Mouse (Mus musculus) forebrain, embryonic 15.5 days (tissue): ENCODE measurements around the gene Hrnr. TPM values are rescaled to one million over a fixed set of nuclear protein-coding genes. Genes with fewer than 3 reads are reported as not detected.
A peak's percentile ranks its signal among the peaks of the same experiment; 100 is the strongest.

Source experiments
- ATAC-seq: fragments of 200-750 bp; cut with Nextera tagmentation; replicated peaks from 2 replicates; pipeline ENCODE4 v1.8.0; 2017; ENCODE audit warnings: mild to moderate bottlenecking, moderate TSS enrichment, moderate library complexity
- H3K27ac ChIP-seq: fragments of 300-500 bp; sonication (generic); replicated peaks from 2 replicates; pipeline ENCODE4 v1.5.1; 2015; ENCODE audit warnings: mild to moderate bottlenecking, inconsistent platforms
- H3K27me3 ChIP-seq: fragments of 300-500 bp; sonication (generic); 2 replicates; pipeline ENCODE4 v1.6.1; 2015; ENCODE audit warnings: inconsistent platforms
- H3K36me3 ChIP-seq: fragments of 300-500 bp; sonication (generic); 2 replicates; pipeline ENCODE4 v1.6.1; 2015; ENCODE audit warnings: mild to moderate bottlenecking, inconsistent platforms
- H3K4me1 ChIP-seq: fragments of 300-500 bp; sonication (generic); 2 replicates; pipeline ENCODE4 v1.6.1; 2015; ENCODE audit warnings: inconsistent platforms
- H3K4me2 ChIP-seq: fragments of 300-500 bp; sonication (generic); replicated peaks from 2 replicates; pipeline ENCODE4 v1.6.1; 2015; ENCODE audit warnings: mild to moderate bottlenecking, inconsistent platforms
- H3K4me3 ChIP-seq: fragments of 300-500 bp; sonication (generic); 2 replicates; pipeline ENCODE4 v1.5.1; 2015; ENCODE audit warnings: mild to moderate bottlenecking, inconsistent platforms
- H3K9ac ChIP-seq: fragments of 300-500 bp; sonication (generic); replicated peaks from 2 replicates; pipeline ENCODE4 v1.6.1; 2015; ENCODE audit warnings: mild to moderate bottlenecking, inconsistent platforms
- H3K9me3 ChIP-seq: fragments of 300-500 bp; sonication (generic); 2 replicates; pipeline ENCODE4 v1.6.1; 2016; ENCODE audit warnings: inconsistent platforms
- WGBS: fragments of 180-500 bp; shearing (Covaris S2); methylation state at CpG from one replicate; pipeline ENCODE4 v1.1.7; 2015; ENCODE audit warnings: mixed read lengths; 5-methylcytosine and 5-hydroxymethylcytosine counted together
- polyA plus RNA-seq: library from polyadenylated mRNA; unstranded; fragments of >200 nt; fragmentation: Nextera tagmentation; extraction: Ambion mirVana; gene quantifications from 2 replicates; pipeline ENCODE4 v1.2.1, GENCODE M21; 2015

Gene Hrnr
- polyA plus RNA-seq: not detected in 2 replicates

GRCm38 (mm10) chr3:93319449-93319848 lies at the start of gene Hrnr:
Hrnr (plus strand) TSS chr3:93319749.
- no peaks in the 10 kb centered on the region for H3K27me3 ChIP-seq
- no peak within 1 kb of the TSS for H3K4me3 ChIP-seq
- H3K9ac ChIP-seq: no peak within 1 kb of the TSS
- no peaks in the 10 kb centered on the region for H3K4me1 ChIP-seq
- WGBS: 78% methylated on average over 2 of the region's 2 CpGs
- H3K27ac ChIP-seq: no peak within 1 kb of the TSS
- no peak within 1 kb of the TSS for H3K4me2 ChIP-seq
- no peaks in the 10 kb centered on the region for H3K36me3 ChIP-seq
- H3K9me3 ChIP-seq: no peaks in the 10 kb centered on the region
- no peak for ATAC-seq

- Histone ChIP-seq H3K36me3 (no peaks in the 10 kb centered on the region), H3K9me3 (no peaks in the 10 kb centered on the region), H3K4me2 (no peak within 1 kb of the TSS), H3K27ac (no peak within 1 kb of the TSS), H3K9ac (no peak within 1 kb of the TSS), H3K27me3 (no peaks in the 10 kb centered on the region), H3K4me1 (no peaks in the 10 kb centered on the region), H3K4me3 (no peak within 1 kb of the TSS)
- 90% methylated on average over 2 of the region's 2 CpGs for WGBS
- no peak for ATAC-seq
Measured at GRCm38 (mm10) chr3:93273223-93273622, 46.3 kb upstream of the Hrnr start, which contains the start of gene Flg. Flg (plus strand) TSS chr3:93273523.

GRCm38 (mm10) chr3:93297542-93297941 lies 22.0 kb upstream of the Hrnr start:
- 84% methylated on average over 2 of the region's 2 CpGs for WGBS
- Histone ChIP-seq H3K27ac (no peak overlapping the region), H3K27me3 (no peaks in the 10 kb centered on the region), H3K9ac (no peak overlapping the region), H3K4me3 (no peak overlapping the region), H3K4me2 (no peak overlapping the region), H3K36me3 (no peaks in the 10 kb centered on the region), H3K9me3 (no peaks in the 10 kb centered on the region), H3K4me1 (no peaks in the 10 kb centered on the region)
- no peak for ATAC-seq

GRCm38 (mm10) chr3:93299832-93300231 lies 19.7 kb upstream of the Hrnr start:
- Histone ChIP-seq H3K9ac (no peak overlapping the region), H3K4me2 (no peak overlapping the region), H3K4me3 (no peak overlapping the region), H3K27me3 (no peaks in the 10 kb centered on the region), H3K36me3 (no peaks in the 10 kb centered on the region), H3K4me1 (no peaks in the 10 kb centered on the region), H3K9me3 (no peaks in the 10 kb centered on the region), H3K27ac (no peak overlapping the region)
- no peak for ATAC-seq
- 85% methylated on average over 6 of the region's 6 CpGs for WGBS

- Histone ChIP-seq H3K9ac (no peak overlapping the region), H3K4me2 (no peak overlapping the region), H3K27ac (no peak overlapping the region), H3K9me3 (no peaks in the 10 kb centered on the region), H3K36me3 (no peaks in the 10 kb centered on the region), H3K27me3 (no peaks in the 10 kb centered on the region), H3K4me1 (no peaks in the 10 kb centered on the region), H3K4me3 (no peak overlapping the region)
- WGBS: 81% methylated on average over 3 of the region's 3 CpGs
- no peak for ATAC-seq
Measured at GRCm38 (mm10) chr3:93301896-93302295, 17.7 kb upstream of the Hrnr start.

- no peaks in the 10 kb centered on the region for H3K4me1 ChIP-seq
- no peaks in the 10 kb centered on the region for H3K9me3 ChIP-seq
- no peaks in the 10 kb centered on the region for H3K36me3 ChIP-seq
- H3K4me2 ChIP-seq: no peak overlapping the region
- no peak overlapping the region for H3K4me3 ChIP-seq
- H3K9ac ChIP-seq: no peak overlapping the region
- H3K27ac ChIP-seq: no peak overlapping the region
- no peak for ATAC-seq
- H3K27me3 ChIP-seq: no peaks in the 10 kb centered on the region
- 85% methylated on average over 2 of the region's 2 CpGs for WGBS
Measured at GRCm38 (mm10) chr3:93306142-93306541, 13.4 kb upstream of the Hrnr start.

GRCm38 (mm10) chr3:93311371-93311770 lies 8.2 kb upstream of the Hrnr start:
- no peak for ATAC-seq
- H3K36me3 ChIP-seq: no peaks in the 10 kb centered on the region
- H3K4me1 ChIP-seq: no peaks in the 10 kb centered on the region
- H3K4me2 ChIP-seq: no peak overlapping the region
- 80% methylated on average over 3 of the region's 3 CpGs for WGBS
- H3K9me3 ChIP-seq: no peaks in the 10 kb centered on the region
- no peak overlapping the region for H3K27ac ChIP-seq
- no peaks in the 10 kb centered on the region for H3K27me3 ChIP-seq
- no peak overlapping the region for H3K9ac ChIP-seq
- no peak overlapping the region for H3K4me3 ChIP-seq

- WGBS: 95% methylated on average over 1 of the region's 1 CpGs
- H3K27me3 ChIP-seq: no peaks in the 10 kb centered on the region
- H3K4me1 ChIP-seq: no peaks in the 10 kb centered on the region
Measured at GRCm38 (mm10) chr3:93314388-93314787, 5.2 kb upstream of the Hrnr start.

GRCm38 (mm10) chr3:93337749-93338148 lies 18.2 kb downstream of the Hrnr start:
- no peak overlapping the region for H3K4me2 ChIP-seq
- H3K27me3 ChIP-seq: no peaks in the 10 kb centered on the region
- H3K4me1 ChIP-seq: no peaks in the 10 kb centered on the region
- H3K4me3 ChIP-seq: no peak overlapping the region
- no peaks in the 10 kb centered on the region for H3K36me3 ChIP-seq
- H3K9me3 ChIP-seq: no peaks in the 10 kb centered on the region
- no peak for ATAC-seq
- no peak overlapping the region for H3K27ac ChIP-seq
- no peak overlapping the region for H3K9ac ChIP-seq

More at GRCm38 (mm10) chr3:93314388-93314787, 5.2 kb upstream of the Hrnr start:
- Histone ChIP-seq H3K36me3 (no peaks in the 10 kb centered on the region), H3K9me3 (no peaks in the 10 kb centered on the region), H3K4me3 (no peak overlapping the region), H3K9ac (no peak overlapping the region), H3K4me2 (no peak overlapping the region), H3K27ac (no peak overlapping the region)
- no peak for ATAC-seq

GRCm38 (mm10) chr3:93340021-93340420 lies 20.5 kb downstream of the Hrnr start:
- Histone ChIP-seq H3K9me3 (no peaks in the 10 kb centered on the region), H3K4me2 (no peak overlapping the region), H3K4me1 (no peaks in the 10 kb centered on the region), H3K27ac (no peak overlapping the region), H3K27me3 (no peaks in the 10 kb centered on the region), H3K36me3 (no peaks in the 10 kb centered on the region), H3K4me3 (no peak overlapping the region), H3K9ac (no peak overlapping the region)
- no peak for ATAC-seq
- 89% methylated on average over 4 of the region's 4 CpGs for WGBS

GRCm38 (mm10) chr3:93346896-93347295 lies 27.3 kb downstream of the Hrnr start:
- Histone ChIP-seq H3K4me2 (no peak overlapping the region), H3K4me3 (no peak overlapping the region), H3K36me3 (no peaks in the 10 kb centered on the region), H3K9ac (no peak overlapping the region), H3K4me1 (no peaks in the 10 kb centered on the region), H3K27me3 (no peaks in the 10 kb centered on the region), H3K9me3 (no peaks in the 10 kb centered on the region), H3K27ac (no peak overlapping the region)
- ATAC-seq: no peak
- 80% methylated on average over 2 of the region's 2 CpGs for WGBS

- Histone ChIP-seq H3K4me3 (no peak overlapping the region), H3K27ac (no peak overlapping the region), H3K9ac (no peak overlapping the region), H3K4me1 (no peaks in the 10 kb centered on the region), H3K27me3 (no peaks in the 10 kb centered on the region), H3K4me2 (no peak overlapping the region), H3K36me3 (no peaks in the 10 kb centered on the region), H3K9me3 (no peaks in the 10 kb centered on the region)
- ATAC-seq: no peak
- WGBS: 15% methylated on average over 7 of the region's 7 CpGs
Measured at GRCm38 (mm10) chr3:93360045-93360444, 40.5 kb downstream of the Hrnr start.

GRCm38 (mm10) chr3:93361933-93362574 lies 42.5 kb downstream of the Hrnr start:
- ATAC-seq: peak; percentile 90
- no peaks in the 10 kb centered on the region for H3K36me3 ChIP-seq
- WGBS: 10% methylated on average over 10 of the region's 10 CpGs
- H3K4me1 ChIP-seq: no peaks in the 10 kb centered on the region
- H3K27ac ChIP-seq: no peak overlapping the region
- peak overlapping the region; percentile 28 for H3K4me2 ChIP-seq
- 0 out of 2 replicates have a peak overlapping the region, but pooled peaks have one; percentile 13 for H3K4me3 ChIP-seq
- H3K27me3 ChIP-seq: no peaks in the 10 kb centered on the region
- H3K9ac ChIP-seq: no peak overlapping the region
- no peaks in the 10 kb centered on the region for H3K9me3 ChIP-seq
